ENCODE assay signal across 11 mouse cellular contexts in genomic region chr2:115119429-115120205, GRCm38 (mm10).
A peak's percentile ranks its signal among the peaks of the same experiment; 100 is the strongest.
DNase-seq lines count a peak whose midpoint lies in the region; ATAC-seq and TF ChIP-seq lines count a peak whose summit lies in the region.
"Had no signal": no experiment of that assay in that cellular context is flagged by ENCODE, and none has a peak within 500 bp of the region (broad histone marks: within the 10 kb centered on the region; RNA-seq: fewer than 3 reads in every experiment).

No protein-coding gene starts in this region.

- peak; percentile 9 for DNase-seq in adrenal gland, postnatal 10 days
- DNase-seq in adrenal gland, adult 2 months: no peak
- no peak for DNase-seq in neural tube, embryonic 10.5 days (ENCODE audit: extremely low spot score, low spot score)
- DNase-seq in lung, postnatal 14 days: peak; percentile 54
- DNase-seq in left cerebral cortex, postnatal 36 days (ENCODE audit: low spot score in 2 of 2): no peak
- no peak for DNase-seq in left cerebral cortex, adult 2 months (ENCODE audit: extremely low spot score in 1 of 2, low spot score in 2 of 2)
- DNase-seq: gastrocnemius, postnatal 25 days; heart, postnatal 14 days had no signal

- H3K27me3 ChIP-seq in neural tube, embryonic 12.5 days (replicated peaks): no peaks in the 10 kb centered on the region
- H3K27me3 ChIP-seq: liver, embryonic 15.5 days had no signal

- H3K36me3 ChIP-seq in neural tube, embryonic 12.5 days: no peaks in the 10 kb centered on the region
- H3K36me3 ChIP-seq: liver, embryonic 15.5 days had no signal

- H3K4me2 ChIP-seq in neural tube, embryonic 12.5 days (replicated peaks): no peak overlapping the region
- H3K4me2 ChIP-seq: liver, embryonic 15.5 days had no signal

- no peak for TF ChIP-seq CTCF in left cerebral cortex, adult 2 months (IDR thresholded peaks at IDR 0.05)

- H3K9me3 ChIP-seq in neural tube, embryonic 12.5 days: no peaks in the 10 kb centered on the region
- H3K9me3 ChIP-seq: liver, embryonic 15.5 days had no signal

- H3K9ac ChIP-seq in neural tube, embryonic 12.5 days: no peak overlapping the region
- H3K9ac ChIP-seq: liver, embryonic 15.5 days had no signal

- 73% methylated on average over 9 of the region's 9 CpGs for WGBS in neural tube, embryonic 12.5 days

- intact Hi-C loops in left cerebral cortex, postnatal 36 days (cut with DNase I): no loop called here
- intact Hi-C loops in left cerebral cortex, adult 2 months (cut with DNase I): no loop called here

- no peak overlapping the region for H3K4me3 ChIP-seq in neural tube, embryonic 12.5 days
- H3K4me3 ChIP-seq in left cerebral cortex, adult 2 months: no peak overlapping the region
- H3K4me3 ChIP-seq: liver, embryonic 15.5 days had no signal

- no peaks in the 10 kb centered on the region; the same call in 1 of the 2 replicates for H3K4me1 ChIP-seq in neural tube, embryonic 12.5 days
- H3K4me1 ChIP-seq: liver, embryonic 15.5 days had no signal

- ATAC-seq in neural tube, embryonic 12.5 days (ENCODE audit: low FRiP score, low read depth): 0 out of 2 replicates have a peak, but pooled peaks have one; percentile 7
- ATAC-seq in megakaryocyte progenitor cell, adult 5-6 weeks (replicated peaks; ENCODE audit: poor library complexity): no peak

- no peak overlapping the region for H3K27ac ChIP-seq in neural tube, embryonic 12.5 days
- no peak overlapping the region for H3K27ac ChIP-seq in left cerebral cortex, adult 2 months
- H3K27ac ChIP-seq: liver, embryonic 15.5 days had no signal

Comparison
In these comparisons a context has a peak if more than half of its experiments do, and no peak if none do; other contexts are left out.
1. DNase-seq: peak in adrenal gland, postnatal 10 days (single experiment) and lung, postnatal 14 days (single experiment); none in adrenal gland, adult 2 months (single experiment), neural tube, embryonic 10.5 days (single experiment), left cerebral cortex, postnatal 36 days (0 of 2) and left cerebral cortex, adult 2 months (0 of 2).